Mouse (Mus musculus): Measurements from ENCODE around the gene B4gat1. TPM values are rescaled to one million over a fixed set of nuclear protein-coding genes. Genes with fewer than 3 reads are reported as not detected.
"Not testable (repeated sequence)": the region's sequence is repeated elsewhere in the genome, so short reads cannot be mapped to it uniquely, and the experiment has no call there.

B4gat1 gene
- total and polyA plus RNA-seq, 3 experiments = 6.9 to 9.6 TPM; not detected in 1

DNA sequence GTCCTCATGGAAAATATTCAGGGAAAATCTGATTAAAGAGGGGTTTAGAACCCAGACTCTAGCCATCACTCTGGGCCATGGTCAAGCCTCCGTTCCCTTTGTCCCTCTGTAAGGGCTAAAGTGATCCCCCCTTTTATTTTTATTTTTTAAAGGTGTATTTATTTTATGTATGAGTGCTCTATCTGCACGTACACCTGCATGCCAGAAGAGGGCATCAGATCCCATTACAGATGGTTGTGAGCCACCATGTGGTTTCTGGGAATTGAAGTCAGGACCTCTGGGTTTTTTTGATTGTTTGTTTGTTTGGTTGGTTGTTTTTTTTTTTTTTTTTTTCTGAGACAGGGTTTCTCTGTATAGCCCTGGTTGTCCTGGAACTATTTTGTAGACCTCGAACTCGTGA lies 47.9 kb downstream of the B4gat1 start:
- H3K27me3 ChIP-seq (ENCODE audit: control insufficient read depth in 1 of 2, insufficient read depth in 2 of 2, low read length in 2 of 2) = peaks cover 5 to 15% of the 10 kb centered on the region in 2 experiments
- TF ChIP-seq SMC3 (IDR thresholded peaks at IDR 0.05; ENCODE audit: low read depth, low read length) = peak; percentile 31
- TF ChIP-seq HCFC1 (IDR thresholded peaks at IDR 0.05; ENCODE audit: low read depth, low read length) = 0 out of 2 replicates have a peak, but pooled peaks have one; percentile 24
- TF ChIP-seq CTCF (IDR thresholded peaks at IDR 0.05 in 2 of 3, conservative IDR thresholded peaks at IDR 0.05 in 1 of 3; ENCODE audit: control insufficient read depth in 1 of 3, insufficient read depth in 1 of 3, low read depth in 2 of 3, low read length in 3 of 3, poor library complexity in 1 of 3, severe bottlenecking in 1 of 3) = peak in 2 of 3 experiments; percentile 13 to 43; a peak in 2 of 6 replicates
- peak; percentile 9 for TF ChIP-seq RAD21 (IDR thresholded peaks at IDR 0.05; ENCODE audit: low read depth, low read length)
- H3K27ac ChIP-seq (ENCODE audit: control insufficient read depth, low read depth, low read length); H3K9ac ChIP-seq (ENCODE audit: control insufficient read depth, low read depth, low read length, poor library complexity, severe bottlenecking); H3K9me3 ChIP-seq (replicated peaks; ENCODE audit: insufficient read depth, low read length); DNase-seq (ENCODE audit: low read depth, low spot score); H3K79me2 ChIP-seq (ENCODE audit: control insufficient read depth, insufficient read depth, low read length, poor library complexity); H3K36me3 ChIP-seq (ENCODE audit: control insufficient read depth in 1 of 2, insufficient read depth in 2 of 2, low read length in 2 of 2); H3K4me3 ChIP-seq (ENCODE audit: control insufficient read depth in 1 of 2, insufficient read depth in 1 of 2, low read depth in 2 of 2, low read length in 2 of 2): not testable (repeated sequence)
- peaks cover 0 to 11% of the 10 kb centered on the region in 2 experiments; a peak in 1 of 4 replicates for H3K4me1 ChIP-seq (ENCODE audit: control insufficient read depth in 1 of 2, insufficient read depth in 2 of 2, low read length in 2 of 2)

DNA sequence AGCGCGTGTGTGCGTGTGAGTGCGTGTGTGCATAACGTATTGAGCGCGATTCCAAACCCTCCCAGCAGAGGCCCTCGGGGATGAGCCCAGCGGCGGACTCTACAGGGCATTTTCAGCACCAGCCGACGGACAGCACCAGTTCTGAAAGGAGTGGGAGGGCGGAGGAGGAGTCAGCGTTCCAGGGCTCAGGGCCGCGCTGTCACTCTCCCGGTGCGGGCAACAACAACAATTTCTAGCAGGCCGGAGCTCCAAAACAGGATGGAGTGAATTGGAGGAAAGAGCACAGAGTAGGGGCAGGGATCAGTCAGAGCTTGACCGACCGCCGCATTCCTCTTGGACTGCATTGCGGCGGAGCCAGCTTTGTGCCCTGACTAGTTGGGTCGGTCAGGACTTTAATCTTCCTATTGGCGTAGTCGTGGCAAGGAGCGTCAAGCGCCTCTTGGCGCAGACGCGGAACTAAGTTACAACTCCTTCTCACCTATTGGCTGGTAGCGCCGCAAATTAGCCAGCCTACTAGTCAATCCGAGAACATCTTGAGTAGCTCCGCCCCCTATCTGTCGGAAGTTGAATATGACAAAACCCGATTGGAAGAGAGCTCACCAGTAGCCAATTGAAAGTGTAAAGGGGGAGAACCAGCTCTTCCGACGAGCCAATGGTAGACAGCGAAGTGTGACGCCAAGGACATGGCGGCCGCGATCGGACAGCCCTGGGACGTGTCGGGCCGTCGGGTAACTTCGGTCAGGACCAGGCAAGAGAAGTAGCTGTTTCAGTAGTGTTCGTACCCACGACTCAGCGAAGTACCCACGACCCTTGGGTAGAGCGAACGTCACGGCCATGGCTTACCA lies 49.5 kb downstream of the B4gat1 start, which contains the start of gene Yif1a:
Gene Yif1a, plus strand, starts transcription at position 655 of the 845 bp plus-strand sequence.
- H3K4me1 ChIP-seq (ENCODE audit: control insufficient read depth in 1 of 2, insufficient read depth in 2 of 2, low read length in 2 of 2) = peaks cover 0 to 11% of the 10 kb centered on the region in 2 experiments; a peak in 1 of 4 replicates
- peak; percentile 100 for DNase-seq (ENCODE audit: low read depth, low spot score)
- no peaks in the 10 kb centered on the region; a peak in 1 of 4 replicates for H3K36me3 ChIP-seq (ENCODE audit: control insufficient read depth in 1 of 2, insufficient read depth in 2 of 2, low read length in 2 of 2)
- H3K27me3 ChIP-seq (ENCODE audit: control insufficient read depth in 1 of 2, insufficient read depth in 2 of 2, low read length in 2 of 2) = peaks cover 5 to 15% of the 10 kb centered on the region in 2 experiments
- no peaks in the 10 kb centered on the region for H3K9me3 ChIP-seq (replicated peaks; ENCODE audit: insufficient read depth, low read length)
- H3K79me2 ChIP-seq (ENCODE audit: control insufficient read depth, insufficient read depth, low read length, poor library complexity) = peaks cover 3% of the 10 kb centered on the region; the same call in 1 of the 2 replicates
- peak within 1 kb of the TSS; percentile 62 for H3K27ac ChIP-seq (ENCODE audit: control insufficient read depth, low read depth, low read length)
- H3K4me3 ChIP-seq (ENCODE audit: control insufficient read depth in 1 of 2, insufficient read depth in 1 of 2, low read depth in 2 of 2, low read length in 2 of 2) = peak within 1 kb of the TSS; percentile 98
- peak within 1 kb of the TSS; percentile 83 for H3K9ac ChIP-seq (ENCODE audit: control insufficient read depth, low read depth, low read length, poor library complexity, severe bottlenecking)
- no peak for TF ChIP-seq MYB (IDR thresholded peaks at IDR 0.05; ENCODE audit: low read depth, low read length)
- TF ChIP-seq UBTF (IDR thresholded peaks at IDR 0.05; ENCODE audit: borderline replicate concordance, insufficient read depth, low read depth, low read length) = no peak
- TF ChIP-seq ZNF384 (IDR thresholded peaks at IDR 0.05; ENCODE audit: low read depth, low read length) = no peak
- TF ChIP-seq TAL1 (IDR thresholded peaks at IDR 0.05; ENCODE audit: low read length) = no peak
- 0 out of 2 replicates have a peak, but pooled peaks have one; percentile 44 for TF ChIP-seq POLR2AphosphoS2 (IDR thresholded peaks at IDR 0.05; ENCODE audit: low read length)
- no peak; the same call in 1 of the 2 replicates for TF ChIP-seq ETS1 (IDR thresholded peaks at IDR 0.05; ENCODE audit: low read depth, low read length)
- TF ChIP-seq EP300 (IDR thresholded peaks at IDR 0.05; ENCODE audit: low read depth in 1 of 2, low read length in 2 of 2) = no peak
- no peak for TF ChIP-seq JUND (IDR thresholded peaks at IDR 0.05; ENCODE audit: low read depth, low read length)
- TF ChIP-seq MYC (IDR thresholded peaks at IDR 0.05; ENCODE audit: low read depth, low read length) = no peak
- TF ChIP-seq POLR2A (IDR thresholded peaks at IDR 0.05; ENCODE audit: control insufficient read depth in 1 of 2, insufficient read depth in 1 of 2, low read depth in 1 of 2, low read length in 2 of 2, poor library complexity in 1 of 2) = peak; percentile 79 to 87
- TF ChIP-seq ZMIZ1 (IDR thresholded peaks at IDR 0.05; ENCODE audit: low read depth, low read length) = peak; percentile 48; the same call in 1 of the 2 replicates
- TF ChIP-seq MAX (IDR thresholded peaks at IDR 0.05; ENCODE audit: low read length) = peak; percentile 44; the same call in 1 of the 2 replicates
- peak; percentile 9; the same call in 1 of the 2 replicates for TF ChIP-seq RAD21 (IDR thresholded peaks at IDR 0.05; ENCODE audit: low read depth, low read length)
- TF ChIP-seq NRF1 (IDR thresholded peaks at IDR 0.05; ENCODE audit: insufficient read depth, low read depth, low read length, poor library complexity, severe bottlenecking) = peak; percentile 82
- TF ChIP-seq SMC3 (IDR thresholded peaks at IDR 0.05; ENCODE audit: low read depth, low read length) = peak; percentile 53
- peak; percentile 94 for TF ChIP-seq ELF1 (IDR thresholded peaks at IDR 0.05; ENCODE audit: low read depth, low read length)
- peak; percentile 93 for TF ChIP-seq MAZ (IDR thresholded peaks at IDR 0.05; ENCODE audit: low read depth, low read length)
- TF ChIP-seq MAFK (IDR thresholded peaks at IDR 0.05; ENCODE audit: borderline replicate concordance, low read depth, low read length) = no peak
- peak; percentile 78 for TF ChIP-seq NELFE (IDR thresholded peaks at IDR 0.05; ENCODE audit: low read depth, low read length)
- TF ChIP-seq BHLHE40 (IDR thresholded peaks at IDR 0.05; ENCODE audit: borderline replicate concordance, low read depth, low read length) = no peak
- peak; percentile 39 to 62 (median 59) for TF ChIP-seq CTCF (IDR thresholded peaks at IDR 0.05 in 2 of 3, conservative IDR thresholded peaks at IDR 0.05 in 1 of 3; ENCODE audit: control insufficient read depth in 1 of 3, insufficient read depth in 1 of 3, low read depth in 2 of 3, low read length in 3 of 3, poor library complexity in 1 of 3, severe bottlenecking in 1 of 3)
- no peak for TF ChIP-seq E2F4 (IDR thresholded peaks at IDR 0.05; ENCODE audit: borderline replicate concordance, low read depth, low read length)
- TF ChIP-seq TBP (IDR thresholded peaks at IDR 0.05; ENCODE audit: low read depth, low read length) = peak; percentile 63
- no peak for TF ChIP-seq USF2 (IDR thresholded peaks at IDR 0.05; ENCODE audit: borderline replicate concordance in 1 of 2, insufficient read depth in 1 of 2, low read depth in 1 of 2, low read length in 2 of 2)
- no peak for TF ChIP-seq POLR2AphosphoS5 (IDR thresholded peaks at IDR 0.05; ENCODE audit: borderline replicate concordance, low read depth, low read length)
- TF ChIP-seq MXI1 (IDR thresholded peaks at IDR 0.05; ENCODE audit: low read depth, low read length) = peak; percentile 98
- peak; percentile 100 for TF ChIP-seq SIN3A (IDR thresholded peaks at IDR 0.05; ENCODE audit: low read length)

Measured in MEL (cell line).